Mouse (Mus musculus) adipocyte (in vitro differentiated cells): ENCODE data around the gene Dlgap1.

Source experiments
- DNase-seq: peaks from one replicate; pipeline ENCODE4 v3.0.0-alpha.2; 2016; ENCODE audit warnings: low spot score

Dlgap1 gene

GRCm38 (mm10) chr17:70844971-70845370, 876.1 kb downstream of the Dlgap1 start:
- no peak for DNase-seq

- no peak for DNase-seq
These were observed 876.7 kb downstream of the Dlgap1 start for GRCm38 (mm10) chr17:70845543-70845942.

- no peak for DNase-seq
These were observed 877.3 kb downstream of the Dlgap1 start for GRCm38 (mm10) chr17:70846111-70846644.

GRCm38 (mm10) chr17:70847086-70847485, 878.2 kb downstream of the Dlgap1 start:
- DNase-seq: peak; percentile 86

GRCm38 (mm10) chr17:70847751-70848510, 879.1 kb downstream of the Dlgap1 start:
- peak; percentile 67 for DNase-seq

GRCm38 (mm10) chr17:70848511-70849398, 879.9 kb downstream of the Dlgap1 start:
- DNase-seq: peak; percentile 66

GRCm38 (mm10) chr17:70849399-70850232, 880.7 kb downstream of the Dlgap1 start:
- DNase-seq: peak; percentile 95

- DNase-seq: peak; percentile 78
These were observed 881.5 kb downstream of the Dlgap1 start for GRCm38 (mm10) chr17:70850233-70850995.

- peak; percentile 92 for DNase-seq
These were observed 882.4 kb downstream of the Dlgap1 start for GRCm38 (mm10) chr17:70850996-70851991.

GRCm38 (mm10) chr17:70852011-70852685, 883.3 kb downstream of the Dlgap1 start:
- peak; percentile 85 for DNase-seq

GRCm38 (mm10) chr17:70852686-70853386, 884.0 kb downstream of the Dlgap1 start:
- peak; percentile 91 for DNase-seq

GRCm38 (mm10) chr17:70853436-70853905, 884.6 kb downstream of the Dlgap1 start, which contains the start of gene Tgif1:
Gene Tgif1, minus strand, starts transcription at chr17:70853546.
- peak; percentile 68 for DNase-seq

- DNase-seq: peak; percentile 25
These were observed 885.1 kb downstream of the Dlgap1 start for GRCm38 (mm10) chr17:70854021-70854420.

GRCm38 (mm10) chr17:70856871-70857415, 888.1 kb downstream of the Dlgap1 start:
- DNase-seq: peak; percentile 32

GRCm38 (mm10) chr17:70858814-70859213, 889.9 kb downstream of the Dlgap1 start:
- no peak for DNase-seq

GRCm38 (mm10) chr17:70864117-70864516, 895.2 kb downstream of the Dlgap1 start:
- DNase-seq: no peak

GRCm38 (mm10) chr17:70864645-70865044, 895.8 kb downstream of the Dlgap1 start:
- DNase-seq: no peak

- DNase-seq: no peak
These were observed 896.3 kb downstream of the Dlgap1 start for GRCm38 (mm10) chr17:70865060-70865604.
